Mouse (Mus musculus) bone marrow macrophage, adult 2 months (primary cell): ENCODE results near the gene Gm3194.
"Not testable (repeated sequence)": the region's sequence is repeated elsewhere in the genome, so short reads cannot be mapped to it uniquely, and the experiment has no call there.

Experiments
- CTCF ChIP-seq: IDR thresholded peaks from 2 replicates; pipeline ENCODE4 v1.5.1; 2012; ENCODE audit warnings: low read depth, mild to moderate bottlenecking, low read length, moderate library complexity
- POLR2A ChIP-seq: IDR thresholded peaks from 2 replicates; pipeline ENCODE4 v1.6.1; 2012; ENCODE audit warnings: mild to moderate bottlenecking, low read depth, low read length, borderline replicate concordance

GRCm38 (mm10) chr14:5460469-5460868 lies 5.2 kb upstream of the Gm3194 start:
- TF ChIP-seq POLR2A, CTCF: not testable (repeated sequence)
